Mouse (Mus musculus) lung, postnatal 14 days (tissue): ENCODE measurements around the gene Zfp174.
A peak's percentile ranks its signal among the peaks of the same experiment; 100 is the strongest.
"Not testable (repeated sequence)": the region's sequence is repeated elsewhere in the genome, so short reads cannot be mapped to it uniquely, and the experiment has no call there.

Source experiments
- DNase-seq: peaks from one replicate; pipeline ENCODE4 v3.0.0; 2021

The Zfp174 gene

GRCm38 (mm10) chr16:3846711-3847518, at the start of gene Zfp174:
TSS of gene Zfp174 (plus strand) at chr16:3847268.
- DNase-seq = peak; percentile 92

GRCm38 (mm10) chr16:3808176-3808575, 38.9 kb upstream of the Zfp174 start:
- no peak for DNase-seq

- not testable (repeated sequence) for DNase-seq
These were observed 32.4 kb upstream of the Zfp174 start for GRCm38 (mm10) chr16:3814667-3815066.

GRCm38 (mm10) chr16:3820202-3820601, 26.9 kb upstream of the Zfp174 start:
- DNase-seq = no peak

- DNase-seq = no peak
These were observed 19.0 kb upstream of the Zfp174 start for GRCm38 (mm10) chr16:3828021-3828420.

GRCm38 (mm10) chr16:3829727-3830126, 17.3 kb upstream of the Zfp174 start:
- no peak for DNase-seq

GRCm38 (mm10) chr16:3830588-3831109, 16.4 kb upstream of the Zfp174 start, which contains the start of gene Olfr15:
TSS of gene Olfr15 (plus strand) at chr16:3830878.
- DNase-seq = no peak

GRCm38 (mm10) chr16:3835461-3835860, 11.6 kb upstream of the Zfp174 start:
- no peak for DNase-seq

GRCm38 (mm10) chr16:3839157-3839885, 7.7 kb upstream of the Zfp174 start:
- DNase-seq = peak; percentile 24

- DNase-seq = no peak
These were observed 4.1 kb upstream of the Zfp174 start for GRCm38 (mm10) chr16:3842989-3843388.

GRCm38 (mm10) chr16:3843796-3844195, 3.3 kb upstream of the Zfp174 start:
- no peak for DNase-seq

- no peak for DNase-seq
These were observed 803 bp downstream of the Zfp174 start for GRCm38 (mm10) chr16:3847871-3848270.

GRCm38 (mm10) chr16:3848416-3848815, 1.3 kb downstream of the Zfp174 start:
- DNase-seq = no peak

GRCm38 (mm10) chr16:3851301-3851700, 4.2 kb downstream of the Zfp174 start:
- not testable (repeated sequence) for DNase-seq

GRCm38 (mm10) chr16:3852586-3852985, 5.5 kb downstream of the Zfp174 start:
- no peak for DNase-seq

GRCm38 (mm10) chr16:3854437-3855182, 7.5 kb downstream of the Zfp174 start:
- DNase-seq = no peak

- DNase-seq = no peak
These were observed 8.7 kb downstream of the Zfp174 start for GRCm38 (mm10) chr16:3855776-3856175.

- no peak for DNase-seq
These were observed 12.2 kb downstream of the Zfp174 start for GRCm38 (mm10) chr16:3859254-3859653.

GRCm38 (mm10) chr16:3871815-3872214, 24.7 kb downstream of the Zfp174 start:
- no peak for DNase-seq

- DNase-seq = peak; percentile 91
These were observed 25.4 kb downstream of the Zfp174 start, which contains the start of gene Naa60 for GRCm38 (mm10) chr16:3872216-3873047. TSS of gene Naa60 (plus strand) at chr16:3872375.

- DNase-seq = no peak
These were observed 29.3 kb downstream of the Zfp174 start for GRCm38 (mm10) chr16:3876346-3876745.
